Mouse (Mus musculus): ENCODE results near the gene Tomt. TPM values are rescaled to one million over a fixed set of nuclear protein-coding genes. Genes with fewer than 3 reads are reported as not detected.
"Not testable (repeated sequence)": the region's sequence is repeated elsewhere in the genome, so short reads cannot be mapped to it uniquely, and the experiment has no call there.

Gene Tomt
- polyA plus RNA-seq (2014; fragmentation: Nextera tagmentation; extraction: Ambion mirVana): 0.10 and 0.61 TPM in 2 replicates

DNA sequence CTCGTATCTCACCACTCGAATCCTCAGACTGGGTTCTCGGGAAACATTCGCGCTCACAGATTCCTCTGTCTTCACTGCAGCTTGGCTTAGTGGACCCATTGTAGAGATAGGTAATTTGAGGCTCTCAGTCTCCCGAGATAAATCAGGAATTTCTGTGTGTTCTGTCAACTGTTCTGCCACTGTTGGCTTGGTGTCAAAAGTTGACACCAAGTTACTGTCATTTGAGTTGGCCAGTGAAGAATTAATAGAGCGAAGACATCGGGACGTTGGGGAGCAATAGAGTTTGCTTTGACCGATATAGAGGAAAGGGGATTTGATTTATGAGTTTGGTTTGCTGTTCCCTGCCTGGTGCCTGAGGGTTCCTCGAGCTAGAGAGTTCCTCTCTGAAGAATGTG lies at the start of gene Tomt:
TSS of gene Tomt (minus strand) at position 73 of the 395 bp plus-strand sequence.
- H3K9me3 ChIP-seq (replicated peaks; ENCODE audit: control insufficient read depth, low read length): no peaks in the 10 kb centered on the region
- H3K36me3 ChIP-seq (ENCODE audit: control insufficient read depth, insufficient read depth, low read length): peaks cover 16% of the 10 kb centered on the region
- peak within 1 kb of the TSS; percentile 97 for H3K27ac ChIP-seq (ENCODE audit: low read depth, low read length)
- peak within 1 kb of the TSS; percentile 81 for H3K4me2 ChIP-seq
- WGBS (ENCODE audit: insufficient replicate concordance): 17% methylated on average over 11 of the region's 11 CpGs
- no peak for ATAC-seq (replicated peaks; ENCODE audit: insufficient number of reproducible peaks, low FRiP score, low TSS enrichment)
- no peaks in the 10 kb centered on the region for H3K27me3 ChIP-seq (ENCODE audit: control insufficient read depth, insufficient read depth, low read length)
- peak within 1 kb of the TSS; percentile 93 for H3K9ac ChIP-seq (ENCODE audit: low read depth, low read length)
- H3K4me3 ChIP-seq (ENCODE audit: low read depth, low read length): peak within 1 kb of the TSS; percentile 87
- peaks cover 20% of the 10 kb centered on the region for H3K4me1 ChIP-seq (ENCODE audit: control insufficient read depth, insufficient read depth, low read length)

DNA sequence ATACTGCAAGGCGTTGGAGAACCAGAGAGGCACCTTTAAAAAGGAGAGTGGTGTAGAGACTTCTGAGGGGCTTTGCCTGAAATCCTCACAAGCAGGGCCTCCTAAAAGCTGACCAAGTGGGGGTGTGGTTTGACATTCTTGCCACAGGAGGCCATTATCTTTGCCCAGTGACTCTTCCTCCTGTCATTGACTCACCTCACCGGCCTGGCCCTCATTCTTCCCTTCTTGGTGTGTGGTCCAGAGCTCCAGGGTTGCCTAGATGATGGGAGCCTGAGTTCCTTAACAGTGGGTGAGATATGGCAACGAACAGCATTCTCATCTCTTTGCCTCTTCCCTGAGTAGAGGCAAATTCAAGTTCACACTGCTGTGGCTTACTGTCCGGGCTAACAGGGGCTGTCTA lies 49.7 kb upstream of the Tomt start:
- Histone ChIP-seq H3K9me3 (replicated peaks; ENCODE audit: control insufficient read depth, low read length) (no peaks in the 10 kb centered on the region), H3K4me1 (ENCODE audit: control insufficient read depth, insufficient read depth, low read length) (0 out of 2 replicates have a peak, but pooled peaks cover 4% of the 10 kb centered on the region), H3K4me3 (ENCODE audit: low read depth, low read length) (no peak overlapping the region), H3K4me2 (no peak overlapping the region), H3K36me3 (ENCODE audit: control insufficient read depth, insufficient read depth, low read length) (no peaks in the 10 kb centered on the region), H3K27me3 (ENCODE audit: control insufficient read depth, insufficient read depth, low read length) (no peaks in the 10 kb centered on the region), H3K9ac (ENCODE audit: low read depth, low read length) (no peak overlapping the region), H3K27ac (ENCODE audit: low read depth, low read length) (no peak overlapping the region)
- WGBS (ENCODE audit: insufficient replicate concordance): 55% methylated on average over 4 of the region's 4 CpGs
- no peak for ATAC-seq (replicated peaks; ENCODE audit: insufficient number of reproducible peaks, low FRiP score, low TSS enrichment)

DNA sequence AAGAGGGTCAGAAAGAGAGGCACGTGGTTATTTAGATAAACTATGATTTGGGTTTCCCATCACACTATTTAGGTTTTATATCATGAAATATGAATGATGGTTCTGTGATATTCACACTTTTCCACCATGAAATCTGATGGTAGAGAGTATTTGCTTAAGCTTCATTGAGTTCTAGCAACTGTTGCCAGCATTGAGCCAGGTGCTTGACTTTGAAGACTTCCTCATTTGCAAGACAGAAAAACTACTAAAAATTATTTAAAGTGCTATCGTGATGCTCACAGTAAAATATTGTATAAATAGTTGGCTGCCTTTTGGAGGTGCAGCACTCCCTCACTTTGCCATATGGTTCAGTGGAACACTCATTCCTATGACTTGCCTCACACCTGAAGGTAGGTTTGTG lies 49.1 kb upstream of the Tomt start:
- Histone ChIP-seq H3K36me3 (ENCODE audit: control insufficient read depth, insufficient read depth, low read length) (no peaks in the 10 kb centered on the region), H3K27me3 (ENCODE audit: control insufficient read depth, insufficient read depth, low read length) (no peaks in the 10 kb centered on the region), H3K4me2 (no peak overlapping the region), H3K27ac (ENCODE audit: low read depth, low read length) (no peak overlapping the region), H3K4me1 (ENCODE audit: control insufficient read depth, insufficient read depth, low read length) (0 out of 2 replicates have a peak, but pooled peaks cover 4% of the 10 kb centered on the region), H3K4me3 (ENCODE audit: low read depth, low read length) (no peak overlapping the region), H3K9ac (ENCODE audit: low read depth, low read length) (no peak overlapping the region), H3K9me3 (replicated peaks; ENCODE audit: control insufficient read depth, low read length) (no peaks in the 10 kb centered on the region)
- 76% methylated on average over 2 of the region's 2 CpGs for WGBS (ENCODE audit: insufficient replicate concordance)
- no peak for ATAC-seq (replicated peaks; ENCODE audit: insufficient number of reproducible peaks, low FRiP score, low TSS enrichment)

DNA sequence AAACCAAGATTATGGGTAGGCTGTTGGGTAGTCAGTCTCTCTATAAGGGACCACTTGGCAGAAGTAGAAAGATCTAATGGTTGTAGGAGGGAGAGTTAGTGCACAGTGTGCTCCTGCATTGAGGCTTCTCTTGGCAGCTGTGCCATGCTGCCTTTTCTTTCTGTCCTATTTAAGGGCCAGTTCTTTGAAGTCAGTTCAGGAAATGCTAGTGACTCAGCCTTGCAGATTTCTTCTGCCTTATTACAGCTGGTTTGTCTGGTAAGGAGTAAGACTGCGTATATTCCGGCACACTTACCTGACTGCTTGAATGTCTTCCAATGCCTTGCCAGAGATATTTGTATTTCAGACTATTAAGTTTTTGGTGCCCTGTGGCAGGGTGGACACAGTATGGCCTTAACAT lies 48.0 kb upstream of the Tomt start:
- 95% methylated on average over 2 of the region's 2 CpGs for WGBS (ENCODE audit: insufficient replicate concordance)
- Histone ChIP-seq H3K4me3 (ENCODE audit: low read depth, low read length) (no peak overlapping the region), H3K27me3 (ENCODE audit: control insufficient read depth, insufficient read depth, low read length) (no peaks in the 10 kb centered on the region), H3K9ac (ENCODE audit: low read depth, low read length) (no peak overlapping the region), H3K27ac (ENCODE audit: low read depth, low read length) (no peak overlapping the region), H3K36me3 (ENCODE audit: control insufficient read depth, insufficient read depth, low read length) (no peaks in the 10 kb centered on the region), H3K4me1 (ENCODE audit: control insufficient read depth, insufficient read depth, low read length) (no peaks in the 10 kb centered on the region), H3K9me3 (replicated peaks; ENCODE audit: control insufficient read depth, low read length) (no peaks in the 10 kb centered on the region), H3K4me2 (no peak overlapping the region)
- ATAC-seq (replicated peaks; ENCODE audit: insufficient number of reproducible peaks, low FRiP score, low TSS enrichment): no peak

DNA sequence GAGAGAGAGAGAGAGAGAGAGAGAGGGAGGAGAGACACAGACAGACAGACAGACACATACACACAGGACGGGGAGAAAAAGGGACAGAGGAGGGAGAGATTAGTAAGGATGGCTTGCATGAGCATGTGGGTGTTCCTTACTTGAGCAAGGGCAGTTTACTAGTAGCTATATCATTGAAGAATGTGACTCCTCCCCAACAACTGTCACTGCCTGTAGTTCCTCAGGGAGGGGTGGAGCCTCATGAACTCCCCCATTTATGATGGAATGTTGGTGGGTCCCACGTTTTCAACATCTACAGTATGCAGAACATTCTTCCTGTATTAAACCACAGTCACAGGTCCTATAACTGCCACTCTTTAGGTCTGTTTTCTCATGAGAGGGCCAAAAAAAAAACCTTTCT lies 45.9 kb upstream of the Tomt start:
- Histone ChIP-seq H3K9me3 (replicated peaks; ENCODE audit: control insufficient read depth, low read length) (no peaks in the 10 kb centered on the region), H3K4me1 (ENCODE audit: control insufficient read depth, insufficient read depth, low read length) (no peaks in the 10 kb centered on the region), H3K4me3 (ENCODE audit: low read depth, low read length) (no peak overlapping the region), H3K36me3 (ENCODE audit: control insufficient read depth, insufficient read depth, low read length) (no peaks in the 10 kb centered on the region), H3K27ac (ENCODE audit: low read depth, low read length) (no peak overlapping the region), H3K27me3 (ENCODE audit: control insufficient read depth, insufficient read depth, low read length) (no peaks in the 10 kb centered on the region), H3K9ac (ENCODE audit: low read depth, low read length) (no peak overlapping the region), H3K4me2 (no peak overlapping the region)
- WGBS (ENCODE audit: insufficient replicate concordance): 52% methylated on average over 2 of the region's 2 CpGs
- no peak for ATAC-seq (replicated peaks; ENCODE audit: insufficient number of reproducible peaks, low FRiP score, low TSS enrichment)

DNA sequence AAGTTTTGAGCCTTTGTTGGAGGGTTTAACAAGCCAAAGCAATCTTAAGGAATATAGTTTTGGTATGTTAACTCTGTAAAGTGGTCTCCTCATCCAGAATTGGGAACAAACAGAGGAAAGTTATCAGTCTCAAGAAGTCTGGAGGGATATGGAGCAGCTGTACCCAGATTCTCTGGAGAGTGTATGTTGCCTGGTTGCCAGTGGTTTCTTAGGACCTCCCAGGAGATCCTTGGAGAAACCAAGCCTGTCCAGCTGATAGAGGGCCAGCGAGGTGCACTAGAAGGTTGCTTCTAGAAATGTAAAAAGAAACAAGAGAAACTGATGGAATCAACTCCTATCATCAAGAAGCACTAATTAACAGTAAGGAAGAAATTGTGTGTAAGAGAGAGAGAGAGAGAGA lies 45.5 kb upstream of the Tomt start:
- no peak overlapping the region for H3K9ac ChIP-seq (ENCODE audit: low read depth, low read length)
- no peaks in the 10 kb centered on the region for H3K9me3 ChIP-seq (replicated peaks; ENCODE audit: control insufficient read depth, low read length)
- no peak overlapping the region for H3K4me2 ChIP-seq
- H3K27me3 ChIP-seq (ENCODE audit: control insufficient read depth, insufficient read depth, low read length): no peaks in the 10 kb centered on the region
- H3K4me1 ChIP-seq (ENCODE audit: control insufficient read depth, insufficient read depth, low read length): no peaks in the 10 kb centered on the region
- no peak overlapping the region for H3K27ac ChIP-seq (ENCODE audit: low read depth, low read length)
- no peaks in the 10 kb centered on the region for H3K36me3 ChIP-seq (ENCODE audit: control insufficient read depth, insufficient read depth, low read length)
- ATAC-seq (replicated peaks; ENCODE audit: insufficient number of reproducible peaks, low FRiP score, low TSS enrichment): no peak
- 80% methylated on average over 1 of the region's 1 CpGs for WGBS (ENCODE audit: insufficient replicate concordance)
- no peak overlapping the region for H3K4me3 ChIP-seq (ENCODE audit: low read depth, low read length)

DNA sequence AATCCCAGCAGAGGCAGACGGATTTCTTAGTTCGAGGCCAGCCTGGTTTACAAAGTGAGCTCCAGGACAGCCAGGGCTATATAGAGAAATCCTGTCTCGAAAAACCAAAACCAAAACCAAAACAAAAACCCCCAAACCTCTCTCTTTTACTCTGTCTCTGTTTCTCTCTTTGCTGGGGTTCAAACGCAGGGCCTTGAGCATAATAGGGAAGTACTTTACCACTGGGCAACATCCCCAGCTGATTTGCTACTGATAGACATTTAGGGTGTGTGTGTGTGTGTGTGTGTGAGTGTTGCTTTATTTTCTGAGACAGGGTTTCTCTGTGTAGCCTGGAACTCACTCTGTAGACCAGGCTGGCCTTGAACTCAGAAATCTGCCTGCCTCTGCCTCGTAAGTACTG lies 42.8 kb upstream of the Tomt start:
- H3K27me3 ChIP-seq (ENCODE audit: control insufficient read depth, insufficient read depth, low read length); H3K9me3 ChIP-seq (replicated peaks; ENCODE audit: control insufficient read depth, low read length); H3K9ac ChIP-seq (ENCODE audit: low read depth, low read length); H3K4me2 ChIP-seq; H3K27ac ChIP-seq (ENCODE audit: low read depth, low read length); H3K4me3 ChIP-seq (ENCODE audit: low read depth, low read length); ATAC-seq (replicated peaks; ENCODE audit: insufficient number of reproducible peaks, low FRiP score, low TSS enrichment); H3K36me3 ChIP-seq (ENCODE audit: control insufficient read depth, insufficient read depth, low read length); H3K4me1 ChIP-seq (ENCODE audit: control insufficient read depth, insufficient read depth, low read length): not testable (repeated sequence)
- WGBS (ENCODE audit: insufficient replicate concordance): 87% methylated on average over 5 of the region's 5 CpGs

DNA sequence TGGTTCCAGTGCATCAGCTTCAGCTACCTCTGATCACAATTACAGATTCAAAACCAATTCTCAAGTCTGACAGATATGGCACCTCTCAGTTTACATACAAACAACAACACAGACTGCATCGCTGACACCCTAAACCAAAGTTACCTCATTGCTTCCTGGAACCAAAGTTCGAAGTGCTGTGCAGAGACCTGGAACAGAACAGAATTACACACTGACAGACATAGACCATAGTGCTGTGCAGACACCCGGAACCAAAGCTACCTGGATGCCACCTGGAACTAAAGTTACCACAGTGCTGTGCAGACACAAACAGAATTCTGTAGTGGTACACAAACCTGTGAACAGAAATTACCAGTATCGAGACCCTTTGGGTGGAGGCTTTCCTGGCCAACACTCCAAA lies 33.6 kb upstream of the Tomt start:
- peaks cover under 1% of the 10 kb centered on the region; the same call in 1 of the 2 replicates for H3K4me1 ChIP-seq (ENCODE audit: control insufficient read depth, insufficient read depth, low read length)
- no peak for ATAC-seq (replicated peaks; ENCODE audit: insufficient number of reproducible peaks, low FRiP score, low TSS enrichment)
- WGBS (ENCODE audit: insufficient replicate concordance): 95% methylated on average over 4 of the region's 4 CpGs

DNA sequence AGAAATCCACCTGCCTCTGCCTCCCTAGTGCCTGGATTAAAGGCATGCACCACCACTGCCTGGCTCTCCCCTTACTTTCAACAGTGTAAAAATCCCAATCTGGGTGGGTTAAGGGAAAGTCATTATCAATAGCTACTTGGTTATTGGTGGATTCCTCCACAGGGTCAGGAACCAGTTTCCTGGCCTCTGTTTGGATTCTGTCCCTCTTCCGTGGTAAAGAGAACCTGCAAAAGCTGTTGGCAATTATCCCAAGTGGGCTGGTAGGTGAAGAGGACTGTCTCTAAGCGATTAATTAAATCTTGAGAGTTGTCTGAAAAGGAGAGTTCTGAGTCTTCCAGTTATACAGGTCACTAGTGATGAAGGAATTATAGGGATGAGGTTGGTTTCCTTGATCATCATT lies 32.2 kb upstream of the Tomt start:
- no peak overlapping the region for H3K4me3 ChIP-seq (ENCODE audit: low read depth, low read length)
- H3K4me1 ChIP-seq (ENCODE audit: control insufficient read depth, insufficient read depth, low read length): peaks cover 4% of the 10 kb centered on the region; the same call in 1 of the 2 replicates
- peaks cover 2% of the 10 kb centered on the region; the same call in 1 of the 2 replicates for H3K36me3 ChIP-seq (ENCODE audit: control insufficient read depth, insufficient read depth, low read length)
- H3K9ac ChIP-seq (ENCODE audit: low read depth, low read length): no peak overlapping the region
- 83% methylated on average over 2 of the region's 2 CpGs for WGBS (ENCODE audit: insufficient replicate concordance)
- no peak overlapping the region for H3K4me2 ChIP-seq
- H3K27ac ChIP-seq (ENCODE audit: low read depth, low read length): no peak overlapping the region
- H3K9me3 ChIP-seq (replicated peaks; ENCODE audit: control insufficient read depth, low read length): no peaks in the 10 kb centered on the region
- no peak for ATAC-seq (replicated peaks; ENCODE audit: insufficient number of reproducible peaks, low FRiP score, low TSS enrichment)
- H3K27me3 ChIP-seq (ENCODE audit: control insufficient read depth, insufficient read depth, low read length): no peaks in the 10 kb centered on the region

More for the DNA sequence above, 33.6 kb upstream of the Tomt start:
- peaks cover 2% of the 10 kb centered on the region; the same call in 1 of the 2 replicates for H3K36me3 ChIP-seq (ENCODE audit: control insufficient read depth, insufficient read depth, low read length)
- H3K27me3 ChIP-seq (ENCODE audit: control insufficient read depth, insufficient read depth, low read length): no peaks in the 10 kb centered on the region
- H3K4me2 ChIP-seq: no peak overlapping the region
- no peak overlapping the region for H3K9ac ChIP-seq (ENCODE audit: low read depth, low read length)
- H3K4me3 ChIP-seq (ENCODE audit: low read depth, low read length): no peak overlapping the region
- no peak overlapping the region for H3K27ac ChIP-seq (ENCODE audit: low read depth, low read length)
- no peaks in the 10 kb centered on the region for H3K9me3 ChIP-seq (replicated peaks; ENCODE audit: control insufficient read depth, low read length)

Data from heart, embryonic 11.5 days (tissue).